Mouse (Mus musculus) intestine, embryonic 14.5 days (tissue): ENCODE data around the gene Tfap4. TPM values are rescaled to one million over a fixed set of nuclear protein-coding genes. Genes with fewer than 3 reads are reported as not detected.

Source experiments
- ATAC-seq: fragments of 200-750 bp; cut with Nextera tagmentation; replicated peaks from 2 replicates; pipeline ENCODE4 v1.8.0; 2017; ENCODE audit warnings: low read depth, moderate number of reproducible peaks, moderate TSS enrichment, moderate library complexity; ENCODE audit not compliant: low FRiP score, low TSS enrichment
- DNase-seq: peaks from one replicate; pipeline ENCODE4 v3.0.0-alpha.2; 2018; ENCODE audit warnings: low spot score
- H3K27ac ChIP-seq: fragments of 300-500 bp; sonication (generic); 2 replicates; pipeline ENCODE4 v1.5.1; 2014; ENCODE audit warnings: low read depth, mild to moderate bottlenecking, control low read depth
- H3K27me3 ChIP-seq: fragments of 300-500 bp; sonication (generic); replicated peaks from 2 replicates; pipeline ENCODE4 v1.6.1; 2014; ENCODE audit warnings: low read length, control low read depth; ENCODE audit not compliant: control insufficient read depth, insufficient read depth
- H3K36me3 ChIP-seq: fragments of 300-500 bp; sonication (generic); 2 replicates; pipeline ENCODE4 v1.6.1; 2014; ENCODE audit warnings: low read length, control low read depth; ENCODE audit not compliant: control insufficient read depth, insufficient read depth
- H3K4me1 ChIP-seq: fragments of 300-500 bp; sonication (generic); replicated peaks from 2 replicates; pipeline ENCODE4 v1.6.1; 2014; ENCODE audit warnings: low read length, control low read depth, mixed read lengths; ENCODE audit not compliant: control insufficient read depth, insufficient read depth
- H3K4me2 ChIP-seq: fragments of 300-500 bp; sonication (generic); 2 replicates; pipeline ENCODE4 v1.6.1; 2014; ENCODE audit warnings: low read length
- H3K4me3 ChIP-seq: fragments of 300-500 bp; sonication (generic); 2 replicates; pipeline ENCODE4 v1.5.1; 2014; ENCODE audit warnings: low read depth, low read length, control low read depth, mixed read lengths
- H3K9ac ChIP-seq: fragments of 300-500 bp; sonication (generic); 2 replicates; pipeline ENCODE4 v1.6.1; 2014; ENCODE audit warnings: mild to moderate bottlenecking, low read length
- H3K9me3 ChIP-seq: fragments of 300-500 bp; sonication (generic); 2 replicates; pipeline ENCODE4 v1.6.1; 2016; ENCODE audit warnings: low read length, control low read depth; ENCODE audit not compliant: control insufficient read depth
- WGBS: fragments of 180-500 bp; shearing (Covaris S2); extraction: QIAGEN DNeasy Blood & Tissue Kit; methylation state at CpG from one replicate; pipeline ENCODE4 v1.1.7; 2014; 5-methylcytosine and 5-hydroxymethylcytosine counted together
- polyA plus RNA-seq: library from polyadenylated mRNA; unstranded; fragments of >200 nt; fragmentation: Nextera tagmentation; extraction: Ambion mirVana; gene quantifications from 2 replicates; pipeline ENCODE4 v1.2.1, GENCODE M21; 2014

Tfap4 gene
- polyA plus RNA-seq, 1 experiment from 2014 or later: 30.0 TPM

GRCm38 (mm10) chr16:4521074-4521667 is 38.5 kb downstream of the Tfap4 start:
- Histone ChIP-seq H3K9me3 (no peaks in the 10 kb centered on the region), H3K4me2 (no peak overlapping the region), H3K9ac (no peak overlapping the region), H3K36me3 (no peaks in the 10 kb centered on the region), H3K4me3 (no peak overlapping the region), H3K27me3 (no peaks in the 10 kb centered on the region), H3K4me1 (no peaks in the 10 kb centered on the region), H3K27ac (no peak overlapping the region)
- no peak for DNase-seq
- WGBS: 73% methylated on average over 4 of the region's 4 CpGs
- ATAC-seq: no peak

GRCm38 (mm10) chr16:4520673-4521072 is 39.0 kb downstream of the Tfap4 start:
- ATAC-seq: no peak
- WGBS: 71% methylated on average over 8 of the region's 8 CpGs

GRCm38 (mm10) chr16:4519825-4520224 is 39.8 kb downstream of the Tfap4 start:
- no peak overlapping the region for H3K9ac ChIP-seq
- ATAC-seq: no peak
- no peak overlapping the region for H3K4me3 ChIP-seq
- 95% methylated on average over 2 of the region's 2 CpGs for WGBS
- H3K4me1 ChIP-seq: no peaks in the 10 kb centered on the region
- DNase-seq: no peak
- no peaks in the 10 kb centered on the region for H3K36me3 ChIP-seq
- no peak overlapping the region for H3K4me2 ChIP-seq
- no peak overlapping the region for H3K27ac ChIP-seq
- H3K9me3 ChIP-seq: no peaks in the 10 kb centered on the region
- H3K27me3 ChIP-seq: no peaks in the 10 kb centered on the region

More at GRCm38 (mm10) chr16:4520673-4521072, 39.0 kb downstream of the Tfap4 start:
- H3K9ac ChIP-seq: no peak overlapping the region
- H3K4me3 ChIP-seq: no peak overlapping the region
- no peak overlapping the region for H3K27ac ChIP-seq
- H3K4me1 ChIP-seq: no peaks in the 10 kb centered on the region
- no peak for DNase-seq
- no peak overlapping the region for H3K4me2 ChIP-seq
- no peaks in the 10 kb centered on the region for H3K36me3 ChIP-seq
- no peaks in the 10 kb centered on the region for H3K27me3 ChIP-seq
- H3K9me3 ChIP-seq: no peaks in the 10 kb centered on the region

GRCm38 (mm10) chr16:4519157-4519556 is 40.5 kb downstream of the Tfap4 start:
- H3K4me3 ChIP-seq: no peak overlapping the region
- 83% methylated on average over 4 of the region's 4 CpGs for WGBS

GRCm38 (mm10) chr16:4517906-4518305 is 41.7 kb downstream of the Tfap4 start:
- ATAC-seq (no peak), DNase-seq (no peak)
- Histone ChIP-seq H3K9me3 (no peaks in the 10 kb centered on the region), H3K4me1 (0 out of 2 replicates have a peak, but pooled peaks cover 4% of the 10 kb centered on the region), H3K4me3 (no peak overlapping the region), H3K27me3 (no peaks in the 10 kb centered on the region), H3K36me3 (no peaks in the 10 kb centered on the region), H3K9ac (no peak overlapping the region), H3K4me2 (no peak overlapping the region), H3K27ac (no peak overlapping the region)
- 71% methylated on average over 2 of the region's 2 CpGs for whole genome bisulfite sequencing

More at GRCm38 (mm10) chr16:4519157-4519556, 40.5 kb downstream of the Tfap4 start:
- Histone ChIP-seq H3K36me3 (no peaks in the 10 kb centered on the region), H3K27me3 (no peaks in the 10 kb centered on the region), H3K4me1 (no peaks in the 10 kb centered on the region), H3K9ac (no peak overlapping the region), H3K4me2 (no peak overlapping the region), H3K9me3 (no peaks in the 10 kb centered on the region), H3K27ac (no peak overlapping the region)
- ATAC-seq: no peak
- no peak for DNase-seq

GRCm38 (mm10) chr16:4514383-4514782 is 45.3 kb downstream of the Tfap4 start:
- Histone ChIP-seq H3K4me2 (no peak overlapping the region), H3K36me3 (no peaks in the 10 kb centered on the region), H3K9ac (no peak overlapping the region), H3K9me3 (no peaks in the 10 kb centered on the region), H3K27ac (no peak overlapping the region), H3K4me1 (0 out of 2 replicates have a peak, but pooled peaks cover 9% of the 10 kb centered on the region), H3K27me3 (no peaks in the 10 kb centered on the region), H3K4me3 (no peak overlapping the region)
- 87% methylated on average over 3 of the region's 3 CpGs for WGBS
- DNase-seq: no peak
- no peak for ATAC-seq

GRCm38 (mm10) chr16:4512661-4513438 is 46.8 kb downstream of the Tfap4 start:
- H3K27ac ChIP-seq: no peak overlapping the region
- H3K4me3 ChIP-seq: no peak overlapping the region
- H3K27me3 ChIP-seq: no peaks in the 10 kb centered on the region
- H3K36me3 ChIP-seq: no peaks in the 10 kb centered on the region
- 0 out of 2 replicates have a peak, but pooled peaks cover 9% of the 10 kb centered on the region for H3K4me1 ChIP-seq
- peak; percentile 47; the same call in 1 of the 2 replicates for ATAC-seq
- no peak overlapping the region for H3K4me2 ChIP-seq
- WGBS: 61% methylated on average over 3 of the region's 3 CpGs
- H3K9me3 ChIP-seq: no peaks in the 10 kb centered on the region
- DNase-seq: no peak
- no peak overlapping the region for H3K9ac ChIP-seq

DNA sequence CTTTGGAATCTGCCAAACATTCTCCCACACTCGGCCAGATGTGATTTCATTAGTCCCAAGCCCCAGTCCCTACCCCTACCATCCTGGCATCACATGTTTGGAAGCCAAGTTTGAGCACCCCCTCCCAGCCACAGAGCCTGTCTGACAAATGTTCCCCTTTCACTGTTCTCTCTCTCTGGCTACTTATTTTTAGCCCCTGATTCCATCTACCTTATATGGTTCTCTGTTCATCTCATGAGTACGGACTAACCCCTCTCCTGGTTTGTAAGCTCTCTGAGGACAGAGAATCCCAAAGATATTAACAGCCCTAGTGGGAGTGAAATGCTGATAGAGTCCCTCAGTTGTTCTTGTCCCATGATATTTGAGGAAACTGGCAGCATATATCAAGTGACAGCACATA is 48.3 kb downstream of the Tfap4 start:
- H3K27me3 ChIP-seq: no peaks in the 10 kb centered on the region
- no peak overlapping the region for H3K9ac ChIP-seq
- H3K9me3 ChIP-seq: no peaks in the 10 kb centered on the region
- DNase-seq (no peak), ATAC-seq (no peak)
- no peak overlapping the region for H3K27ac ChIP-seq
- 67% methylated on average over 2 of the region's 2 CpGs for WGBS
- H3K4me1 ChIP-seq: 0 out of 2 replicates have a peak, but pooled peaks cover 9% of the 10 kb centered on the region
- H3K36me3 ChIP-seq: no peaks in the 10 kb centered on the region
- H3K4me3 ChIP-seq: no peak overlapping the region
- no peak overlapping the region for H3K4me2 ChIP-seq
